Mouse (Mus musculus): ENCODE data around the gene Aqp9.
A peak's percentile ranks its signal among the peaks of the same experiment; 100 is the strongest.
"Not testable (repeated sequence)": the region's sequence is repeated elsewhere in the genome, so short reads cannot be mapped to it uniquely, and the experiment has no call there.

Aqp9 gene

GRCm38 (mm10) chr9:71138936-71139335 lies 29.5 kb downstream of the Aqp9 start:
- no peak for DNase-seq (ENCODE audit: low read depth)

GRCm38 (mm10) chr9:71137267-71137945 lies 31.1 kb downstream of the Aqp9 start:
- no peak for DNase-seq (ENCODE audit: low read depth)

- DNase-seq (ENCODE audit: low read depth) = no peak
Observed at GRCm38 (mm10) chr9:71135073-71135472, 33.4 kb downstream of the Aqp9 start.

GRCm38 (mm10) chr9:71133190-71133589 lies 35.3 kb downstream of the Aqp9 start:
- DNase-seq (ENCODE audit: low read depth) = no peak

- no peak for DNase-seq (ENCODE audit: low read depth)
Observed at GRCm38 (mm10) chr9:71131822-71132221, 36.7 kb downstream of the Aqp9 start.

- DNase-seq (ENCODE audit: low read depth) = peak; percentile 57
Observed at GRCm38 (mm10) chr9:71128911-71129310, 39.6 kb downstream of the Aqp9 start.

- peak; percentile 4 for DNase-seq (ENCODE audit: low read depth)
Observed at GRCm38 (mm10) chr9:71126205-71126604, 42.3 kb downstream of the Aqp9 start.

GRCm38 (mm10) chr9:71123095-71123494 lies 45.4 kb downstream of the Aqp9 start:
- not testable (repeated sequence) for DNase-seq (ENCODE audit: low read depth)

- DNase-seq (ENCODE audit: low read depth) = no peak
Observed at GRCm38 (mm10) chr9:71120924-71121323, 47.6 kb downstream of the Aqp9 start.

- no peak for DNase-seq (ENCODE audit: low read depth)
Observed at GRCm38 (mm10) chr9:71113166-71113565, 55.3 kb downstream of the Aqp9 start.

GRCm38 (mm10) chr9:71103521-71103920 lies 65.0 kb downstream of the Aqp9 start:
- DNase-seq (ENCODE audit: low read depth) = no peak

- no peak for DNase-seq (ENCODE audit: low read depth)
Observed at GRCm38 (mm10) chr9:71094066-71094465, 74.4 kb downstream of the Aqp9 start.

- DNase-seq (ENCODE audit: low read depth) = peak; percentile 69
Observed at GRCm38 (mm10) chr9:71092038-71092437, 76.4 kb downstream of the Aqp9 start.

GRCm38 (mm10) chr9:71079201-71079600 lies 89.3 kb downstream of the Aqp9 start:
- DNase-seq (ENCODE audit: low read depth) = no peak

GRCm38 (mm10) chr9:71077251-71077825 lies 91.1 kb downstream of the Aqp9 start:
- DNase-seq (ENCODE audit: low read depth) = no peak

- no peak for DNase-seq (ENCODE audit: low read depth)
Observed at GRCm38 (mm10) chr9:71076201-71076648, 92.3 kb downstream of the Aqp9 start.

- DNase-seq (ENCODE audit: low read depth) = peak; percentile 48
Observed at GRCm38 (mm10) chr9:71073831-71074230, 94.7 kb downstream of the Aqp9 start.

GRCm38 (mm10) chr9:71073076-71073475 lies 95.4 kb downstream of the Aqp9 start:
- DNase-seq (ENCODE audit: low read depth) = peak; percentile 6

- no peak for DNase-seq (ENCODE audit: low read depth)
Observed at GRCm38 (mm10) chr9:71072502-71072901, 96.0 kb downstream of the Aqp9 start.

- no peak for DNase-seq (ENCODE audit: low read depth)
Observed at GRCm38 (mm10) chr9:71071581-71072330, 96.7 kb downstream of the Aqp9 start.

GRCm38 (mm10) chr9:71070628-71071027 lies 97.9 kb downstream of the Aqp9 start:
- no peak for DNase-seq (ENCODE audit: low read depth)

GRCm38 (mm10) chr9:71068866-71069390 lies 99.6 kb downstream of the Aqp9 start:
- no peak for DNase-seq (ENCODE audit: low read depth)

- DNase-seq (ENCODE audit: low read depth) = no peak
Observed at GRCm38 (mm10) chr9:71067156-71067555, 101.3 kb downstream of the Aqp9 start.
